Mouse (Mus musculus) layer of hippocampus, postnatal 25 days (tissue): ENCODE data around the gene Coro6. TPM values are rescaled to one million over a fixed set of nuclear protein-coding genes. Genes with fewer than 3 reads are reported as not detected.

Experiments
- DNase-seq, 2 experiments: peaks; one replicate each; pipeline ENCODE4 v3.0.0; 2022; ENCODE audit warnings: mixed read lengths in 2 of 2, low spot score in 1 of 2; ENCODE audit errors: extremely low spot score in 1 of 2
- total RNA-seq, 2 experiments: library from RNA; stranded (reverse); gene quantifications; 2 replicates each; pipeline ENCODE4 v1.2.3; 2021

Gene Coro6
- total RNA-seq, 2 experiments from 2014 or later = 10.1 to 16.6 TPM

GRCm38 (mm10) chr11:77463786-77464185, 1.6 kb downstream of the Coro6 start:
- DNase-seq = no peak

GRCm38 (mm10) chr11:77464684-77465083, 2.5 kb downstream of the Coro6 start:
- DNase-seq = no peak

GRCm38 (mm10) chr11:77465111-77465510, 2.9 kb downstream of the Coro6 start:
- no peak for DNase-seq

- no peak for DNase-seq
These were observed 4.3 kb downstream of the Coro6 start for GRCm38 (mm10) chr11:77466544-77466943.

- DNase-seq = peak; percentile 50 to 71
These were observed 4.9 kb downstream of the Coro6 start for GRCm38 (mm10) chr11:77467157-77467556.

GRCm38 (mm10) chr11:77467784-77468183, 5.6 kb downstream of the Coro6 start:
- peak; percentile 70 to 90 for DNase-seq

GRCm38 (mm10) chr11:77468397-77468796, 6.2 kb downstream of the Coro6 start:
- DNase-seq = no peak

- no peak for DNase-seq
These were observed 9.2 kb downstream of the Coro6 start for GRCm38 (mm10) chr11:77471407-77471806.

GRCm38 (mm10) chr11:77472775-77473174, 10.6 kb downstream of the Coro6 start:
- no peak for DNase-seq

GRCm38 (mm10) chr11:77476216-77476615, 14.0 kb downstream of the Coro6 start:
- DNase-seq = no peak

- DNase-seq = no peak
These were observed 14.7 kb downstream of the Coro6 start for GRCm38 (mm10) chr11:77476895-77477294.

GRCm38 (mm10) chr11:77483043-77483442, 20.8 kb downstream of the Coro6 start:
- DNase-seq = no peak

GRCm38 (mm10) chr11:77483510-77484255, 21.5 kb downstream of the Coro6 start:
- no peak for DNase-seq

GRCm38 (mm10) chr11:77485229-77485628, 23.0 kb downstream of the Coro6 start:
- no peak for DNase-seq

GRCm38 (mm10) chr11:77486798-77487197, 24.6 kb downstream of the Coro6 start:
- no peak for DNase-seq

GRCm38 (mm10) chr11:77488771-77489581, 26.8 kb downstream of the Coro6 start:
- DNase-seq = no peak

- DNase-seq = peak; percentile 62 to 75
These were observed 27.5 kb downstream of the Coro6 start, which contains the start of gene Ankrd13b for GRCm38 (mm10) chr11:77489591-77490235. TSS of gene Ankrd13b (minus strand) at chr11:77489678.

- DNase-seq = no peak
These were observed 28.2 kb downstream of the Coro6 start for GRCm38 (mm10) chr11:77490451-77490850.

GRCm38 (mm10) chr11:77491123-77491501, 28.9 kb downstream of the Coro6 start:
- DNase-seq = peak; percentile 92 to 98

GRCm38 (mm10) chr11:77491502-77492291, 29.5 kb downstream of the Coro6 start:
- no peak for DNase-seq
